ENCODE assay signal across 2 mouse cellular contexts in the genomic region with DNA sequence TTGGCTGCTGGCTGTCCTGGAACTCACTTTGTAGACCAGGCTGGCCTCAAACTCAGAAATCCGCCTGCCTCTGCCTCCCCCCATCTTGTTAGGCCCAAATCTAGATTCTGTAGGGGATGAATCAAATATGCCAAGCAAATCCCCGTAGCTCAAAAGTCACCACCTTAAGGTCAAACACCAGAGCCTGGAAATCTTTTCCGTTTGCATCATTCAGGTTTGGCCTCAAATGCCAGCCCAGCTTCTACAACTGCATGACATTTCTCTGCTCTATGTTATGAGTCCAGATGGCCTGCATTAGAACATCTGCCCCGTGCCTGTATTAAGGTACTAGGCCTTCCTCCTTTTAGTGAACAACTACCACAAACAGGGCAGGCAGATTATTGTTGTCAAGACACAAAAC.
TF ChIP-seq lines count a peak whose summit lies in the region.

No protein-coding gene starts in this region.

TF ChIP-seq in CH12.LX, 34 proteins besides CTCF, POLR2A, EP300 and RAD21:
- TF ChIP-seq TBP (conservative IDR thresholded peaks at IDR 0.05; ENCODE audit: low read depth, low read length) = no peak
- TF ChIP-seq MAFK (IDR thresholded peaks at IDR 0.05; ENCODE audit: insufficient replicate concordance, low read length) = no peak
- TF ChIP-seq ZC3H11A (IDR thresholded peaks at IDR 0.05; ENCODE audit: low read depth, low read length) = no peak
- no peak for TF ChIP-seq GABPA (IDR thresholded peaks at IDR 0.05; ENCODE audit: insufficient replicate concordance, low read depth, low read length)
TF ChIP-seq in CH12.LX: peak in this region for 0.

TF ChIP-seq in ES-E14, 5 proteins besides CTCF, POLR2A, EP300 and RAD21 (continued from another document):
- TF ChIP-seq MAFK (IDR thresholded peaks at IDR 0.05; ENCODE audit: insufficient read depth, low read depth, low read length) = no peak
- no peak for TF ChIP-seq CHD2 (IDR thresholded peaks at IDR 0.05; ENCODE audit: low read depth, low read length)
- TF ChIP-seq ZNF384 (IDR thresholded peaks at IDR 0.05; ENCODE audit: low read depth, low read length) = no peak
- no peak for TF ChIP-seq ZC3H11A (IDR thresholded peaks at IDR 0.05; ENCODE audit: borderline replicate concordance, low read depth, low read length)
TF ChIP-seq in ES-E14: peak in this region for 0.
